Mouse (Mus musculus) lung, embryonic 16.5 days (tissue): ENCODE data around the gene Vps26c. TPM values are rescaled to one million over a fixed set of nuclear protein-coding genes. Genes with fewer than 3 reads are reported as not detected.

Source experiments
- ATAC-seq: fragments of 200-750 bp; cut with Nextera tagmentation; 2 replicates; pipeline ENCODE4 v1.8.0; 2017; ENCODE audit warnings: low read depth, mild to moderate bottlenecking, moderate library complexity
- H3K27ac ChIP-seq: fragments of 300-500 bp; sonication (generic); 2 replicates; pipeline ENCODE4 v1.5.1; 2014; ENCODE audit warnings: mild to moderate bottlenecking, control low read depth, low read length
- H3K27me3 ChIP-seq: fragments of 300-500 bp; sonication (generic); 2 replicates; pipeline ENCODE4 v1.6.1; 2014; ENCODE audit warnings: low read depth, low read length, mixed read lengths; ENCODE audit not compliant: control insufficient read depth, insufficient read depth
- H3K36me3 ChIP-seq: fragments of 300-500 bp; sonication (generic); 2 replicates; pipeline ENCODE4 v1.6.1; 2014; ENCODE audit warnings: low read length; ENCODE audit not compliant: control insufficient read depth, insufficient read depth
- H3K4me1 ChIP-seq: fragments of 300-500 bp; sonication (generic); replicated peaks from 2 replicates; pipeline ENCODE4 v1.6.1; 2014; ENCODE audit warnings: low read length, mixed read lengths; ENCODE audit not compliant: control insufficient read depth, insufficient read depth
- H3K4me2 ChIP-seq: fragments of 300-500 bp; sonication (generic); 2 replicates; pipeline ENCODE4 v1.6.1; 2014; ENCODE audit warnings: low read depth, low read length, control low read depth
- H3K4me3 ChIP-seq: fragments of 300-500 bp; sonication (generic); 2 replicates; pipeline ENCODE4 v1.5.1; 2014; ENCODE audit warnings: mild to moderate bottlenecking, low read length, control low read depth
- H3K9ac ChIP-seq: fragments of 300-500 bp; sonication (generic); 2 replicates; pipeline ENCODE4 v1.6.1; 2014; ENCODE audit warnings: low read length, control low read depth
- H3K9me3 ChIP-seq: fragments of 300-500 bp; sonication (generic); 2 replicates; pipeline ENCODE4 v1.6.1; 2016; ENCODE audit warnings: low read length; ENCODE audit not compliant: control insufficient read depth
- WGBS: fragments of 180-500 bp; shearing (Covaris S2); extraction: QIAGEN DNeasy Blood & Tissue Kit; methylation state at CpG from one replicate; pipeline ENCODE4 v1.1.7; 2014; 5-methylcytosine and 5-hydroxymethylcytosine counted together
- polyA plus RNA-seq: library from polyadenylated mRNA; unstranded; fragments of >200 nt; fragmentation: Nextera tagmentation; extraction: Ambion mirVana; gene quantifications from 2 replicates; pipeline ENCODE4 v1.2.1, GENCODE M21; 2015

The Vps26c gene
- polyA plus RNA-seq, 1 experiment from 2014 or later, result 68.0 TPM

DNA sequence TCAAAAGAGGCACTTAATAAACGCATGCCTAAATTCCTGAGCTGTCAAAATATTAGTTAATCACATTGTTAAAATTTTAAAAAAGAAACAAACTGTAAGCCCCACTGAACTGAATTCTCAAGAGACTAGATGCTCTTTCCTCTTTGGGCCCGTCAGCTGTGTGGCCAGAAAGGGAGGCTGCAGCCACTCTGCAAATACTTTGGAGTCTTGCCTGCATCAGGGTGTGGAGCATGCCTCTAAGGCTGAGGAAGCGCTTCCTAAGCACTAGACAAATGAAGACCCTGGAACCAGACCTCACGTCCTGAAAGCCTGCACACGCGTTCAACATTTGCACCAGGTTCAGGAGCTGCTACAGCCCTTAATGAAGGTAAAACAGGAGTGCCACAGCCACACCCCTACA, 7.0 kb upstream of the Vps26c start:
- Histone ChIP-seq H3K9me3 (no peaks in the 10 kb centered on the region), H3K27ac (no peak overlapping the region), H3K27me3 (no peaks in the 10 kb centered on the region), H3K9ac (no peak overlapping the region), H3K4me1 (peaks cover 3% of the 10 kb centered on the region), H3K4me3 (no peak overlapping the region), H3K36me3 (no peaks in the 10 kb centered on the region), H3K4me2 (no peak overlapping the region)
- ATAC-seq, result no peak
- WGBS, result 52% methylated on average over 6 of the region's 6 CpGs

DNA sequence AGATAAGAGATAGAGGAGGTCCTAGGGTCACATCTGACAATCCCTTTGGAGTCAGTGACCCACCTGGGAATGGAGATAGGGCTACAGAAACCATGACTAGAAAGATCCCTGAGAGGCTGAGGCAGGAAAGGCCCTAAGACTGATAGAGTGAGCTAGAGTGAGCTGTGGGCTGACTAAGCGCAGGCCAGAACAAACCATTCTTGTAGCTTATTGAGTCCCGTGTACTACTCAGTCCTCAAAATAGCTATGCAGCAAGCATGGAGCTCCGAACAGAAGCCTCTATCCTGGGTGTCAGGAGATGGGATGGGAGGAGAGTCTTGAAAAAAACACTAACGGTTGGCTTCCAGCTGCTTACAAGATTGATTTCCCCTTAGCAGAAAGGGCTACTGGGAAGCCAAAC, 4.6 kb upstream of the Vps26c start:
- no peak for ATAC-seq
- no peak overlapping the region for H3K9ac ChIP-seq
- no peak overlapping the region for H3K4me3 ChIP-seq
- H3K27me3 ChIP-seq, result no peaks in the 10 kb centered on the region
- no peaks in the 10 kb centered on the region for H3K9me3 ChIP-seq
- 59% methylated on average over 4 of the region's 4 CpGs for WGBS
- no peak overlapping the region for H3K4me2 ChIP-seq
- H3K4me1 ChIP-seq, result peaks cover 7% of the 10 kb centered on the region
- no peak overlapping the region for H3K27ac ChIP-seq
- no peaks in the 10 kb centered on the region for H3K36me3 ChIP-seq

DNA sequence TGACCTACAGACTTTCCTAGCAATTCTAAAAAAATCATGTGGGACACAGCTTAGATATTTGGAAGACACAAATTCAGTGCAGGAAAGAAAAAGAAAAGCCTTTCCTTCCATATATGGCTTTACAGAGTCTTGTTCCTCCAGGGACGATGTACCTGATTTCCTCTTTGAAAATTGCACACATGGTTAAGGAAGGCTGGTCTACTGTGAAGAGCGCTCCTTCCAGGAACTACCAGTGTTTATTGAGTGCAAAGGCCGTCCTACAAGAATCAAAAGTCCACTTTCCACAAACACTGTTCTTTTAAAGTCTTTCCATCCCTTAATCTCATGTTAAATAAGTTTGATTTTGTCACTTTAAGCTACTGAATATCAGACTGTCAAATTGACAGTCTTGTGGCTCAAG, 916 bp upstream of the Vps26c start:
- 33% methylated on average over 3 of the region's 3 CpGs for WGBS
- peak overlapping the region; percentile 89 for H3K4me3 ChIP-seq
- H3K9me3 ChIP-seq, result no peaks in the 10 kb centered on the region
- no peaks in the 10 kb centered on the region for H3K27me3 ChIP-seq
- H3K4me1 ChIP-seq, result peaks cover 24% of the 10 kb centered on the region
- ATAC-seq, result no peak
- H3K4me2 ChIP-seq, result peak overlapping the region; percentile 76
- peak overlapping the region; percentile 91 for H3K9ac ChIP-seq
- H3K27ac ChIP-seq, result peak overlapping the region; percentile 98
- no peaks in the 10 kb centered on the region for H3K36me3 ChIP-seq

DNA sequence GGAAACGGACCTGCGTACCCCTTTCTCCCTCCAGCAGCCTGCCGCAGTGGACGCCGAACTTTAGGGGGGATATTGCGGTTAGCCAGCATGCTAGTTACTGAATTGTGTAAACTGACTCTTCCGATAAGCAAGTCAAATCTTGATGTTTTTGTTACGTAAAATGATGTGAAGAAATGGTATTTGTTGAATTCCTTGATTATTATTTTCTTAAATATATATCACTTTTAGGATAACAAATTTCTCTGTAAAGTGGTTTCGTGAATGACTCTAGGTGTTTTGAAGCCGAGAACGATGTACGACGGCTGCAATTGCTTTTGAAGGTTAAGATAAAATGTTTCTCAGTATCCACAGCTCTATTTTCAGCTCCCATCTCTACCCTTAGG, 513 bp upstream of the Vps26c start:
- WGBS, result 1% methylated on average over 13 of the region's 13 CpGs
- Histone ChIP-seq H3K36me3 (no peaks in the 10 kb centered on the region), H3K27me3 (no peaks in the 10 kb centered on the region), H3K9me3 (no peaks in the 10 kb centered on the region), H3K27ac (peak overlapping the region; percentile 98), H3K4me1 (peaks cover 24% of the 10 kb centered on the region), H3K9ac (peak overlapping the region; percentile 91), H3K4me2 (peak overlapping the region; percentile 76), H3K4me3 (peak overlapping the region; percentile 89)
- ATAC-seq, result no peak

DNA sequence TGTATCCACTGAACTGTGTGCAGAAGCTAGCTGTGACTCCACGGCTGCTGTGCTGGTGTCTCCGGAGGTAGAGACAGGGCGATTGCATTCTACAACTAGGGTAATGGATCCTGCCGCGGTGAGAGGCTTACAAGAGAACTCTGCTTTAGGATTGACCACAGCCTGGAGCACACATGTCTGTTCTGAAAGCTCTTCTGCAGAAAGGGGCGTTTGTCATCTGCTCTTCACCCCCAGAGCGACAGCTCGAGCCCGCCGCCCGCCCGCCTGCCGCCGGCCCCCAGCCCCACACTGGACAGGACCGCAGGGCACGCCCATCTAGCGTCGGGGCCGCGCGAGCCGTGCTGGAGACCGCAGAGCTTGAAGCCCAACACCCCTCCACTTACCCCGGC, 681 bp downstream of the Vps26c start:
- H3K27me3 ChIP-seq, result no peaks in the 10 kb centered on the region
- peak overlapping the region; percentile 89 for H3K4me3 ChIP-seq
- H3K9ac ChIP-seq, result peak overlapping the region; percentile 91
- no peaks in the 10 kb centered on the region for H3K9me3 ChIP-seq
- no peaks in the 10 kb centered on the region for H3K36me3 ChIP-seq
- ATAC-seq, result peak; percentile 60
- under 1% methylated on average over 23 of the region's 24 CpGs for WGBS
- H3K4me1 ChIP-seq, result peaks cover 24% of the 10 kb centered on the region
- H3K4me2 ChIP-seq, result peak overlapping the region; percentile 76
- H3K27ac ChIP-seq, result peak overlapping the region; percentile 98

DNA sequence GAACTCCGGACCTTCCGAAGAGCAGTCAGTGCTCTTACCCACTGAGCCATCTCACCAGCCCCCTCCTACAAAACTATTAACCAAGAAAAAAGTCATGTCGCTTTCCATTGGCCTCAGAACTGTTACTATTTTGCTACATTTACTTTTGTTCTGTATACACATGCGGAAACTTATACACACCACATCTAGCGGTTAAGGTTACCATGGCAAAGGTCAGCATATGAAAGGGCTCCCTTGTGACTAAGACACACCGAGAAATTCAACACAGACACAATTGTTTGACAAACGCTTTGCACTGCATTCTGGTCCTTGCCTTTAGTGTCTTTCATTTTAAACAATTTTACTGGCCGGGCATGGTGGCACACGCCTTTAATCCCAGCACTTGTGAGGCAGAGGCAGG, 1.9 kb downstream of the Vps26c start:
- Histone ChIP-seq H3K4me1 (peaks cover 26% of the 10 kb centered on the region), H3K36me3 (no peaks in the 10 kb centered on the region), H3K27ac (no peak overlapping the region), H3K9ac (peak overlapping the region; percentile 91; the same call in 1 of the 2 replicates), H3K4me3 (peak overlapping the region; percentile 89; the same call in 1 of the 2 replicates), H3K27me3 (no peaks in the 10 kb centered on the region), H3K4me2 (peak overlapping the region; percentile 76; the same call in 1 of the 2 replicates), H3K9me3 (no peaks in the 10 kb centered on the region)
- no peak for ATAC-seq
- 79% methylated on average over 9 of the region's 9 CpGs for WGBS

GRCm38 (mm10) chr16:94523594-94524377, 2.8 kb downstream of the Vps26c start:
- Histone ChIP-seq H3K27me3 (no peaks in the 10 kb centered on the region), H3K27ac (peak overlapping the region; percentile 7; the same call in 1 of the 2 replicates), H3K36me3 (no peaks in the 10 kb centered on the region), H3K9ac (peak overlapping the region; percentile 43; the same call in 1 of the 2 replicates), H3K4me2 (no peak overlapping the region), H3K4me3 (no peak overlapping the region), H3K9me3 (no peaks in the 10 kb centered on the region), H3K4me1 (peaks cover 33% of the 10 kb centered on the region)
- no peak for ATAC-seq
- WGBS, result 46% methylated on average over 6 of the region's 6 CpGs

- peak overlapping the region; percentile 49; the same call in 1 of the 2 replicates for H3K9ac ChIP-seq
- peak overlapping the region; percentile 96 for H3K27ac ChIP-seq
- H3K27me3 ChIP-seq, result no peaks in the 10 kb centered on the region
- no peak overlapping the region for H3K4me3 ChIP-seq
- H3K36me3 ChIP-seq, result no peaks in the 10 kb centered on the region; the same call in 1 of the 2 replicates
- peak; percentile 96 for ATAC-seq
- peaks cover 21% of the 10 kb centered on the region for H3K4me1 ChIP-seq
- H3K4me2 ChIP-seq, result no peak overlapping the region
- WGBS, result 17% methylated on average over 6 of the region's 6 CpGs
- no peaks in the 10 kb centered on the region for H3K9me3 ChIP-seq
These were observed 7.6 kb downstream of the Vps26c start for GRCm38 (mm10) chr16:94519028-94519427.

GRCm38 (mm10) chr16:94517606-94518005, 9.0 kb downstream of the Vps26c start:
- H3K27ac ChIP-seq, result no peak overlapping the region
- no peak overlapping the region for H3K4me2 ChIP-seq
- no peak for ATAC-seq
- no peaks in the 10 kb centered on the region; the same call in 1 of the 2 replicates for H3K36me3 ChIP-seq
- H3K4me1 ChIP-seq, result peaks cover 16% of the 10 kb centered on the region
- no peak overlapping the region for H3K9ac ChIP-seq
- no peaks in the 10 kb centered on the region for H3K27me3 ChIP-seq
- 86% methylated on average over 2 of the region's 2 CpGs for WGBS
- H3K9me3 ChIP-seq, result no peaks in the 10 kb centered on the region
- H3K4me3 ChIP-seq, result no peak overlapping the region
